Comparison of ENCODE assay signal across 9 mouse cellular contexts in the genomic region with DNA sequence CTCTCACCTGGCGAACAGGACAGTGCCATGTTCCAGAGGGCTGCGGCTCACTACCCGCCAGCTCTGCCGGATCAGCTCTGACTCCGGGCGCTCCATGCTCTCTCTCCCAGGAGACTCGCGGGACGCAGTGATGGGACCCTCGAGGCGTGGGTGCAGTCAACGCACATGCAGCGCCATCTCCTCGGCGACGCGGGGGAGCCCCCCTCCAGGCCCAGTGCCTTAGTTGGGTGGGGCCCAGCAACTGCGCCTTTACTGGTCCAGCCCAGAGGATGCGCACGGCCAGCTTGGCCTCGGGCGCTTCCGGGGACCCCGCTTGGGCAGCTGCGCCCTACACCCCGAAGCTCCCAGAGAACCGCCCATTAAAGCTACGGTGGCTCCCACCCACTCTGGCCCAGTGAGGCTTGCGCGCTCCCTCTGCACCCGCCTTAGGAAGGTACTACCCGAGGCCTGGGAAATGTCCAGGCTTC. TPM values are rescaled to one million over a fixed set of nuclear protein-coding genes. Genes with fewer than 3 reads are reported as not detected.
DNase-seq lines count a peak whose midpoint lies in the region; ATAC-seq lines count a peak whose summit lies in the region.
"Had no signal": no experiment of that assay in that cellular context is flagged by ENCODE, and none has a peak within 500 bp of the region (broad histone marks: within the 10 kb centered on the region; RNA-seq: fewer than 3 reads in every experiment).

Gene Ngb, minus strand, starts transcription at position 375 of the 467 bp plus-strand sequence.

- no peak within 1 kb of the TSS for H3K9ac ChIP-seq in heart, embryonic 15.5 days
- no peak within 1 kb of the TSS for H3K9ac ChIP-seq in intestine, embryonic 14.5 days (ENCODE audit: low read length)
- peak within 1 kb of the TSS; percentile 39 for H3K9ac ChIP-seq in midbrain, embryonic 15.5 days

- no peak for ATAC-seq in heart, embryonic 15.5 days (replicated peaks; ENCODE audit: insufficient number of reproducible peaks, insufficient read depth, low FRiP score, low read depth)
- ATAC-seq in intestine, embryonic 14.5 days (replicated peaks; ENCODE audit: low FRiP score, low TSS enrichment, low read depth) = 0 out of 2 replicates have a peak, but pooled peaks have one; percentile 56
- peak; percentile 55; the same call in 1 of the 2 replicates for ATAC-seq in midbrain, embryonic 15.5 days (replicated peaks)
- no peak for ATAC-seq in inflammation-experienced regulatory T-cells, adult 6 months

- H3K27ac ChIP-seq in heart, embryonic 15.5 days = no peak within 1 kb of the TSS
- H3K27ac ChIP-seq in intestine, embryonic 14.5 days (ENCODE audit: low read depth) = no peak within 1 kb of the TSS
- H3K27ac ChIP-seq in midbrain, embryonic 15.5 days = no peak within 1 kb of the TSS

- intact Hi-C loops in heart, postnatal 36 days (cut with DNase I) = no loop called here

- H3K9me3 ChIP-seq in heart, embryonic 15.5 days (replicated peaks) = no peaks in the 10 kb centered on the region
- no peaks in the 10 kb centered on the region for H3K9me3 ChIP-seq in intestine, embryonic 14.5 days (ENCODE audit: control insufficient read depth, low read length)
- no peaks in the 10 kb centered on the region for H3K9me3 ChIP-seq in midbrain, embryonic 15.5 days
- H3K9me3 ChIP-seq: G1E had no signal

- no peak for DNase-seq in heart, postnatal 36 days
- DNase-seq in embryo, embryonic 9.5 days (ENCODE audit: extremely low spot score) = peak; percentile 10
- no peak for DNase-seq in intestine, embryonic 14.5 days (ENCODE audit: low spot score)
- DNase-seq in adrenal gland, postnatal 25 days = no peak
- DNase-seq in cerebellum, adult 11 months = no peak

- no peaks in the 10 kb centered on the region for H3K36me3 ChIP-seq in heart, embryonic 15.5 days
- no peaks in the 10 kb centered on the region for H3K36me3 ChIP-seq in intestine, embryonic 14.5 days (ENCODE audit: control insufficient read depth, insufficient read depth, low read length)
- H3K36me3 ChIP-seq in midbrain, embryonic 15.5 days (replicated peaks) = no peaks in the 10 kb centered on the region
- H3K36me3 ChIP-seq: G1E had no signal

- 4% methylated on average over 31 of the region's 32 CpGs for whole genome bisulfite sequencing in heart, embryonic 15.5 days
- WGBS in intestine, embryonic 14.5 days = 2% methylated on average over 32 of the region's 32 CpGs
- 1% methylated on average over 32 of the region's 32 CpGs for WGBS in midbrain, embryonic 15.5 days

- peak within 1 kb of the TSS; percentile 36 for H3K4me3 ChIP-seq in heart, embryonic 15.5 days
- peak within 1 kb of the TSS; percentile 15 for H3K4me3 ChIP-seq in intestine, embryonic 14.5 days (ENCODE audit: low read depth, low read length)
- peak within 1 kb of the TSS; percentile 40 for H3K4me3 ChIP-seq in midbrain, embryonic 15.5 days

- H3K27me3 ChIP-seq in heart, embryonic 15.5 days = peaks cover 51% of the 10 kb centered on the region
- H3K27me3 ChIP-seq in intestine, embryonic 14.5 days (replicated peaks; ENCODE audit: control insufficient read depth, insufficient read depth, low read length) = peaks cover 38% of the 10 kb centered on the region
- H3K27me3 ChIP-seq in midbrain, embryonic 15.5 days (replicated peaks) = peaks cover 14% of the 10 kb centered on the region; the same call in 1 of the 2 replicates

- peak within 1 kb of the TSS; percentile 62 for H3K4me2 ChIP-seq in heart, embryonic 15.5 days
- H3K4me2 ChIP-seq in intestine, embryonic 14.5 days (ENCODE audit: low read length) = peak within 1 kb of the TSS; percentile 42
- H3K4me2 ChIP-seq in midbrain, embryonic 15.5 days = peak within 1 kb of the TSS; percentile 77

- H3K4me1 ChIP-seq in heart, embryonic 15.5 days (replicated peaks) = peaks cover 10% of the 10 kb centered on the region
- H3K4me1 ChIP-seq in intestine, embryonic 14.5 days (replicated peaks; ENCODE audit: control insufficient read depth, insufficient read depth, low read length) = 0 out of 2 replicates have a peak, but pooled peaks cover 3% of the 10 kb centered on the region
- H3K4me1 ChIP-seq in midbrain, embryonic 15.5 days = peaks cover 10% of the 10 kb centered on the region

RNA-seq across cellular contexts. Expression of gene Ngb, which starts in this region (rescaled TPM):
- 0.31 and 0.56 TPM in 2 replicates for polyA plus RNA-seq in heart, embryonic 15.5 days (2015; fragmentation: Nextera tagmentation; extraction: Ambion mirVana)
- not detected for total RNA-seq in heart, postnatal 36 days (2021)
- 1.0 and 1.8 TPM in 2 replicates for polyA plus RNA-seq in intestine, embryonic 14.5 days (2014; fragmentation: Nextera tagmentation; extraction: Ambion mirVana)
- polyA plus RNA-seq in midbrain, embryonic 15.5 days (2015; fragmentation: Nextera tagmentation; extraction: Ambion mirVana) = 6.2 and 6.8 TPM in 2 replicates
- total RNA-seq in adrenal gland, postnatal 25 days (2021) = 1.3 TPM in 2 replicates
- polyA plus RNA-seq in inflammation-experienced regulatory T-cells, adult 6 months (2017; shearing (Covaris generic)) = not detected
- polyA plus RNA-seq: G1E had no signal

Comparison
In these comparisons a context has a peak if more than half of its experiments do, and no peak if none do; other contexts are left out.
1. ATAC-seq: peak in intestine, embryonic 14.5 days (single experiment) and midbrain, embryonic 15.5 days (single experiment); none in heart, embryonic 15.5 days (single experiment) and inflammation-experienced regulatory T-cells, adult 6 months (single experiment).
2. Peak in every context shown above with its lines, with median percentiles within 50 percentile points of each other: H3K4me2 ChIP-seq and H3K4me3 ChIP-seq.